8 mouse cellular contexts compared by ENCODE assay signal in genomic region chr9:37460043-37460960, GRCm38 (mm10). TPM values are rescaled to one million over a fixed set of nuclear protein-coding genes. Genes with fewer than 3 reads are reported as not detected.
DNase-seq lines count a peak whose midpoint lies in the region; ATAC-seq and TF ChIP-seq lines count a peak whose summit lies in the region.

No protein-coding gene starts in this region.

- peak overlapping the region; percentile 86 for H3K4me2 ChIP-seq in hindbrain, embryonic 13.5 days
- H3K4me2 ChIP-seq in midbrain, embryonic 12.5 days (replicated peaks), result peak overlapping the region; percentile 91
- peak overlapping the region; percentile 77 for H3K4me2 ChIP-seq in stomach, postnatal 0 days (replicated peaks; ENCODE audit: low read depth)

- H3K27ac ChIP-seq in bone marrow macrophage, adult 2 months (ENCODE audit: insufficient read depth, low read depth, low read length), result no peak overlapping the region
- no peak overlapping the region for H3K27ac ChIP-seq in embryonic fibroblast, embryonic 13.5 days (ENCODE audit: insufficient read depth, low read length)
- H3K27ac ChIP-seq in hindbrain, embryonic 13.5 days, result peak overlapping the region; percentile 96
- H3K27ac ChIP-seq in midbrain, embryonic 12.5 days (replicated peaks), result peak overlapping the region; percentile 80
- no peak overlapping the region for H3K27ac ChIP-seq in stomach, postnatal 0 days (replicated peaks)

- intact Hi-C loops in gastrocnemius, postnatal 14 days (cut with DNase I; ENCODE audit: low total_unique reads), result loop anchor here (2.0 to 5.0 kb wide), 2 partner anchors 82 to 154 kb away; no protein-coding TSS in a partner anchor
- intact Hi-C loops in left cerebral cortex, postnatal 36 days (cut with DNase I), result loop anchor here (2.0 to 5.0 kb wide), 3 partner anchors 28 to 156 kb away; partner anchors contain the start of gene Robo3

- under 1% methylated on average over 81 of the region's 81 CpGs for WGBS in hindbrain, embryonic 13.5 days
- WGBS in midbrain, embryonic 12.5 days, result under 1% methylated on average over 69 of the region's 81 CpGs
- WGBS in stomach, postnatal 0 days, result 1% methylated on average over 67 of the region's 81 CpGs

- peaks cover 58% of the 10 kb centered on the region for H3K27me3 ChIP-seq in hindbrain, embryonic 13.5 days
- H3K27me3 ChIP-seq in midbrain, embryonic 12.5 days, result peaks cover 86% of the 10 kb centered on the region
- peaks cover 13% of the 10 kb centered on the region for H3K27me3 ChIP-seq in stomach, postnatal 0 days (ENCODE audit: control insufficient read depth, insufficient read depth, low read length)

- no peak for TF ChIP-seq EP300 in stomach, postnatal 0 days (optimal IDR thresholded peaks at IDR 0.05)

- ATAC-seq in hindbrain, embryonic 13.5 days (ENCODE audit: low FRiP score), result peak; percentile 59
- peak; percentile 63 for ATAC-seq in midbrain, embryonic 12.5 days (ENCODE audit: low FRiP score, low read depth)
- 0 out of 2 replicates have a peak, but pooled peaks have one; percentile 43 for ATAC-seq in stomach, postnatal 0 days (ENCODE audit: low FRiP score, low TSS enrichment)

- H3K9ac ChIP-seq in hindbrain, embryonic 13.5 days, result peak overlapping the region; percentile 88
- H3K9ac ChIP-seq in midbrain, embryonic 12.5 days (replicated peaks), result peak overlapping the region; percentile 63
- peak overlapping the region; percentile 45 for H3K9ac ChIP-seq in stomach, postnatal 0 days (ENCODE audit: low read length)

- TF ChIP-seq CTCF in bone marrow macrophage, adult 2 months (IDR thresholded peaks at IDR 0.05; ENCODE audit: low read depth, low read length), result no peak
- no peak for TF ChIP-seq CTCF in embryonic fibroblast, embryonic 13.5 days (IDR thresholded peaks at IDR 0.05; ENCODE audit: borderline replicate concordance, insufficient read depth, low read length)
- no peak for TF ChIP-seq CTCF in stomach, postnatal 0 days (IDR thresholded peaks at IDR 0.05; ENCODE audit: low read depth)

- peak overlapping the region; percentile 41 for H3K4me3 ChIP-seq in bone marrow macrophage, adult 2 months (ENCODE audit: insufficient read depth, low read length)
- H3K4me3 ChIP-seq in embryonic fibroblast, embryonic 13.5 days (ENCODE audit: insufficient read depth, low read length), result peak overlapping the region; percentile 36
- peak overlapping the region; percentile 56 for H3K4me3 ChIP-seq in hindbrain, embryonic 13.5 days
- H3K4me3 ChIP-seq in midbrain, embryonic 12.5 days, result peak overlapping the region; percentile 55
- peak overlapping the region; percentile 49 for H3K4me3 ChIP-seq in stomach, postnatal 0 days (ENCODE audit: low read depth, low read length)

- no peaks in the 10 kb centered on the region for H3K4me1 ChIP-seq in bone marrow macrophage, adult 2 months (ENCODE audit: control insufficient read depth, insufficient read depth, low read length)
- H3K4me1 ChIP-seq in embryonic fibroblast, embryonic 13.5 days (ENCODE audit: control insufficient read depth, insufficient read depth, low read length), result no peaks in the 10 kb centered on the region; the same call in 1 of the 2 replicates
- H3K4me1 ChIP-seq in hindbrain, embryonic 13.5 days (replicated peaks), result peaks cover 72% of the 10 kb centered on the region
- peaks cover 54% of the 10 kb centered on the region for H3K4me1 ChIP-seq in midbrain, embryonic 12.5 days
- H3K4me1 ChIP-seq in stomach, postnatal 0 days (replicated peaks; ENCODE audit: control insufficient read depth, insufficient read depth), result peaks cover 6% of the 10 kb centered on the region; the same call in 1 of the 2 replicates

- DNase-seq in gastrocnemius, postnatal 14 days, result peak; percentile 23
- no peak for DNase-seq in gastrocnemius, postnatal 25 days
- DNase-seq in left cerebral cortex, postnatal 36 days (ENCODE audit: low spot score in 2 of 2), result peak; percentile 57 to 69
- peak; percentile 27 for DNase-seq in stomach, postnatal 0 days (ENCODE audit: low spot score)

- no peaks in the 10 kb centered on the region for H3K9me3 ChIP-seq in hindbrain, embryonic 13.5 days
- H3K9me3 ChIP-seq in midbrain, embryonic 12.5 days, result no peaks in the 10 kb centered on the region
- H3K9me3 ChIP-seq in stomach, postnatal 0 days (ENCODE audit: control insufficient read depth, low read length), result no peaks in the 10 kb centered on the region

- no peak for TF ChIP-seq POLR2A in bone marrow macrophage, adult 2 months (IDR thresholded peaks at IDR 0.05; ENCODE audit: borderline replicate concordance, low read depth, low read length)
- no peak for TF ChIP-seq POLR2A in embryonic fibroblast, embryonic 13.5 days (IDR thresholded peaks at IDR 0.05; ENCODE audit: low read depth, low read length)

- no peaks in the 10 kb centered on the region for H3K36me3 ChIP-seq in hindbrain, embryonic 13.5 days
- H3K36me3 ChIP-seq in midbrain, embryonic 12.5 days, result no peaks in the 10 kb centered on the region
- no peaks in the 10 kb centered on the region for H3K36me3 ChIP-seq in stomach, postnatal 0 days (ENCODE audit: control insufficient read depth, insufficient read depth, low read length)

RNA-seq across cellular contexts. Expression of gene Robo3, which starts 27.3 kb away (rescaled TPM):
- not detected for total RNA-seq in gastrocnemius, postnatal 14 days (2021)
- total RNA-seq in gastrocnemius, postnatal 25 days (2021), result not detected
- not detected in 2 replicates for polyA plus RNA-seq in bone marrow macrophage, adult 2 months (2012; ENCODE audit: insufficient read depth, insufficient read length, missing spikeins)
- 0.56 and 0.77 TPM in 2 replicates for polyA plus RNA-seq in embryonic fibroblast, embryonic 13.5 days (2011; ENCODE audit: insufficient read length, low read depth, missing spikeins)
- polyA plus RNA-seq in hindbrain, embryonic 13.5 days (2015; fragmentation: Nextera tagmentation; extraction: Ambion mirVana), result 64.6 and 91.3 TPM in 2 replicates
- total RNA-seq in left cerebral cortex, postnatal 36 days (2021), result 10 to 100 TPM; 21.6 to 33.0 TPM
- 52.2 and 65.0 TPM in 2 replicates for polyA plus RNA-seq in midbrain, embryonic 12.5 days (2016; fragmentation: Nextera tagmentation; extraction: Ambion mirVana)
- polyA plus RNA-seq in stomach, postnatal 0 days (2015; fragmentation: Nextera tagmentation; extraction: Ambion mirVana), result 0.02 and 0.11 TPM in 2 replicates

RNA-seq across cellular contexts. Expression of gene Msantd2, which starts 28.8 kb away (rescaled TPM):
- 1 to 10 TPM; 4.1 to 6.4 TPM for total RNA-seq in gastrocnemius, postnatal 14 days (2021)
- 1 to 10 TPM; 3.0 to 6.6 TPM for total RNA-seq in gastrocnemius, postnatal 25 days (2021)
- 23.5 and 27.3 TPM in 2 replicates for polyA plus RNA-seq in bone marrow macrophage, adult 2 months (2012; ENCODE audit: insufficient read depth, insufficient read length, missing spikeins)
- 22.0 and 32.3 TPM in 2 replicates for polyA plus RNA-seq in embryonic fibroblast, embryonic 13.5 days (2011; ENCODE audit: insufficient read length, low read depth, missing spikeins)
- polyA plus RNA-seq in hindbrain, embryonic 13.5 days (2015; fragmentation: Nextera tagmentation; extraction: Ambion mirVana), result 35.4 and 39.2 TPM in 2 replicates
- total RNA-seq in left cerebral cortex, postnatal 36 days (2021), result 10 to 100 TPM; 18.8 to 26.6 TPM
- polyA plus RNA-seq in midbrain, embryonic 12.5 days (2016; fragmentation: Nextera tagmentation; extraction: Ambion mirVana), result 45.7 and 53.3 TPM in 2 replicates
- 7.5 TPM in 2 replicates for polyA plus RNA-seq in stomach, postnatal 0 days (2015; fragmentation: Nextera tagmentation; extraction: Ambion mirVana)

RNA-seq across cellular contexts. Expression of gene Robo4, which starts 58.6 kb away (rescaled TPM):
- 10 to 100 TPM; 16.7 to 23.6 TPM for total RNA-seq in gastrocnemius, postnatal 14 days (2021)
- total RNA-seq in gastrocnemius, postnatal 25 days (2021), result 1 to 10 TPM; 7.6 to 9.7 TPM
- 0.12 TPM in 1 of 2 replicates, not detected in the other for polyA plus RNA-seq in bone marrow macrophage, adult 2 months (2012; ENCODE audit: insufficient read depth, insufficient read length, missing spikeins)
- not detected in 2 replicates for polyA plus RNA-seq in embryonic fibroblast, embryonic 13.5 days (2011; ENCODE audit: insufficient read length, low read depth, missing spikeins)
- 5.7 and 6.5 TPM in 2 replicates for polyA plus RNA-seq in hindbrain, embryonic 13.5 days (2015; fragmentation: Nextera tagmentation; extraction: Ambion mirVana)
- 1 to 10 TPM; 7.6 to 7.8 TPM for total RNA-seq in left cerebral cortex, postnatal 36 days (2021)
- 6.1 and 6.2 TPM in 2 replicates for polyA plus RNA-seq in midbrain, embryonic 12.5 days (2016; fragmentation: Nextera tagmentation; extraction: Ambion mirVana)
- polyA plus RNA-seq in stomach, postnatal 0 days (2015; fragmentation: Nextera tagmentation; extraction: Ambion mirVana), result 4.4 and 5.2 TPM in 2 replicates

Comparison
In these comparisons a context has a peak if more than half of its experiments do, and no peak if none do; other contexts are left out.
1. H3K27ac ChIP-seq: peak in hindbrain, embryonic 13.5 days (single experiment) and midbrain, embryonic 12.5 days (single experiment); none in bone marrow macrophage, adult 2 months (single experiment), embryonic fibroblast, embryonic 13.5 days (single experiment) and stomach, postnatal 0 days (single experiment).
2. RNA of gene Robo3, which starts 27.3 kb away (polyA plus RNA-seq): 64.6 to 91.3 TPM in hindbrain, embryonic 13.5 days and 52.2 to 65.0 TPM in midbrain, embryonic 12.5 days; 0.56 to 0.77 TPM in embryonic fibroblast, embryonic 13.5 days, 0.02 to 0.11 TPM in stomach, postnatal 0 days and not detected in bone marrow macrophage, adult 2 months; every median in the first group is over 10 times any median in the second.
3. Peak in every context shown above with its lines, with median percentiles within 50 percentile points of each other: H3K4me3 ChIP-seq, ATAC-seq, H3K4me2 ChIP-seq and H3K9ac ChIP-seq.